Mouse (Mus musculus) cortical plate, adult 2 months (tissue): Measurements from ENCODE around the gene Gm7029. TPM values are rescaled to one million over a fixed set of nuclear protein-coding genes. Genes with fewer than 3 reads are reported as not detected.
"Not testable (repeated sequence)": the region's sequence is repeated elsewhere in the genome, so short reads cannot be mapped to it uniquely, and the experiment has no call there.

Experiments
- H3K27ac ChIP-seq: fragments of 200-500 bp; 2 replicates; pipeline ENCODE4 v1.5.1; 2012; ENCODE audit warnings: low read length, control low read depth, inconsistent platforms; ENCODE audit not compliant: insufficient read depth
- H3K4me1 ChIP-seq: fragments of 200-500 bp; 2 replicates; pipeline ENCODE4 v1.6.1; 2011; ENCODE audit warnings: low read length; ENCODE audit not compliant: control insufficient read depth, insufficient read depth
- H3K4me3 ChIP-seq: fragments of 200-500 bp; 2 replicates; pipeline ENCODE4 v1.5.1; 2011; ENCODE audit warnings: mild to moderate bottlenecking, low read length, control low read depth; ENCODE audit not compliant: insufficient read depth
- CTCF ChIP-seq: fragments of 200-500 bp; IDR thresholded peaks from 2 replicates; pipeline ENCODE4 v1.5.1; 2011; ENCODE audit warnings: mild to moderate bottlenecking, control low read depth, low read length; ENCODE audit not compliant: insufficient read depth; ENCODE audit errors: extremely low read depth
- POLR2A ChIP-seq: fragments of 200-500 bp; IDR thresholded peaks from 2 replicates; pipeline ENCODE4 v1.6.1; 2011; ENCODE audit warnings: mild to moderate bottlenecking, low read length, control low read depth; ENCODE audit not compliant: insufficient read depth; ENCODE audit errors: extremely low read depth
- polyA plus RNA-seq: library from polyadenylated mRNA; depleted of rRNA; stranded (reverse); fragments of >200 nt; gene quantifications from 2 replicates; pipeline ENCODE4 v1.2.3, GENCODE M21; 2012

The Gm7029 gene
- polyA plus RNA-seq, 1 experiment, result not detected

DNA sequence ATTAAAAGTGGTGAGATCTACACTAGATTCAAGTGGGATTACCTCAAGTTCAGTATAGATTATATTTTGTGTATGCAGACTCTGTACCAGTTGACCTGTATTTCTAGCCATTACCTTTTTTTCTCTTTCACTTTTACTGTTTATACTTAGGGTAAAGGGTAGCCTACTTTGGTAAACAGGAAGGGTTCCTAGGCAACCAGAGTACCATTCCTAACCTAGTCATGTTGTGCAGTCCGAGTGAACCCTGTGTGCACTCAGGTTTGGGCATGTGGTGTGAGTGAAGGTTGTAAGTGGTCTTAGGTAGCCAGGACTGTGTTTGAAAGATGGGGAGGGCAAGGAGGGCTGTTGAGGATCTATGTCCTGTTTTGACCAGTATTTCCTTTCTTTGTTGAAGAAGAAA is 22.3 kb upstream of the Gm7029 start:
- no peak overlapping the region for H3K27ac ChIP-seq
- TF ChIP-seq POLR2A, result no peak
- no peak for TF ChIP-seq CTCF
- no peak overlapping the region for H3K4me3 ChIP-seq
- no peaks in the 10 kb centered on the region for H3K4me1 ChIP-seq

DNA sequence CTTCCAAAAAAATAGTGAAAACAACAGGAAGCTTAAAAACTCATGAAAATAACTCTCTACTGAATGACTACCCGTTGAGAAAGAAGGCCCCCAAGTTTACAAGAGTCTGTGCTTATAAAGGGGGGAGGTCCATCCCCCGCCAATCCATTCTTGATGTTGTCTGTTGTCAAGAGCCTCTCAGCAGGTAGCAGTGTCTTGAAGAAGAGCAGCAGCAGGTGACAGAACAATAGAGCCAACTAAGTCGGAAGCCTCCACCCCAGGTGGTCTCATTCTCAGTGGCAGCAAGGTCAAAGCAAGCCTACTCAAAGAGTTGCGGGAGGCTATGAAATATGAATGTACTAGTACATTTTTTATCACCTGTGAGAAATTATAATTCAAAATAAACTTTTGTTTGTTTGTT is 15.8 kb upstream of the Gm7029 start:
- no peak overlapping the region for H3K4me3 ChIP-seq
- no peaks in the 10 kb centered on the region for H3K4me1 ChIP-seq
- H3K27ac ChIP-seq, result no peak overlapping the region
- TF ChIP-seq POLR2A, result no peak
- TF ChIP-seq CTCF, result no peak

DNA sequence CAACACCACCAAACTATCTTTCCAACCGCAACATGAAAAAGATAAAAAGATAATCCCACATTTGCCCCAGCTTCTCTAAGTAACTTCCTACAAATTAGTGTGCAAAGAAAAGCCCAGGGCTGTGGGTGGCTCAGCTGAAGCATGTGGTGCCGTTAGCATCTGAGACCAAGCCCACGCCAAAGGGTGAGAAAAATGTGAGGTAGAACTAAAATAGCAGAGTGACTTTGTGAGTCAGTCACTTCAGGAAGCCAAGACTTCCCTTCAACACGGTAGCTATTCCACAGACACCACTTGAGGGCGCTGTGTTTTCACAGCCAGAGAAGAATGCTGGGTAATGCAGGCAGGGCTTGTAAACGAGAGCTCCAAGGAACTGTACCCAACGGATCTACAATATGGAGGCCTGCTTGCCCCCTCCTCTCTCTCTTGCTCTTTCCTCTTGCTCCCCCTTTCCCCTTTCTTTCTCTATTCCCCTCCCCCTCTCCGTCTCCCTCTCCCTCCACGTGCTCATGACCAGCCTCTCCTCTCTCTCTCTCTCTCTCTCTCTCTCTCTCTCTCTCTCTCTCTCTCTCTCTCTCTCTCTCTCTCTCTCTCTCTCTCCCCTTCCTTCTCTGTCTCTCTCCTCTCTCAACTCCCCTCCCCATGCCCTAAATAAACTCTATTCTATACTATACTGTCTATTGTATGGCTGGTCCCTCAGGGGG is 8.2 kb upstream of the Gm7029 start:
- H3K4me3 ChIP-seq, result no peak overlapping the region
- TF ChIP-seq POLR2A, result no peak
- TF ChIP-seq CTCF, result peak; percentile 72
- H3K27ac ChIP-seq, result no peak overlapping the region
- peaks cover 3% of the 10 kb centered on the region; the same call in 1 of the 2 replicates for H3K4me1 ChIP-seq

DNA sequence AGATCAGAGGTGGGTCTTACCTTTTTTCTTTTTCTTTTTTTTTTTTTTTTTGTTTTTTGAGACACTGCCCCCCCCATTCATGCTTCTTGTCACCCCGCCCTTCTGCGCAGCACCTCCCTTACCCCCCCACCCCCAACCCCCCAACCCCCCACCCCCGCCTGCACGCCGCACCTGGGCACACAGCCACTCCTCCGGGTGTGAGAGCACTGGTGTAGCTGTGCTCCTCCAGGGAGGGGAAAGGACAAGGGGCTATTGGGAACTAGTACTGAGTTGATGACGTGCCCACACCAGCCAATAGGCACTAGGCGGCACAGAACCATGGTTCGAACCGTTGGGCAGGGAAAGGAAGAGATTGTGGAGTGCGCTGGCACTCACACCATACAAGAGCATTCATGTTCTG is 774 bp downstream of the Gm7029 start:
- Histone ChIP-seq H3K27ac (no peak overlapping the region), H3K4me3 (no peak overlapping the region), H3K4me1 (no peaks in the 10 kb centered on the region)
- no peak for TF ChIP-seq CTCF

DNA sequence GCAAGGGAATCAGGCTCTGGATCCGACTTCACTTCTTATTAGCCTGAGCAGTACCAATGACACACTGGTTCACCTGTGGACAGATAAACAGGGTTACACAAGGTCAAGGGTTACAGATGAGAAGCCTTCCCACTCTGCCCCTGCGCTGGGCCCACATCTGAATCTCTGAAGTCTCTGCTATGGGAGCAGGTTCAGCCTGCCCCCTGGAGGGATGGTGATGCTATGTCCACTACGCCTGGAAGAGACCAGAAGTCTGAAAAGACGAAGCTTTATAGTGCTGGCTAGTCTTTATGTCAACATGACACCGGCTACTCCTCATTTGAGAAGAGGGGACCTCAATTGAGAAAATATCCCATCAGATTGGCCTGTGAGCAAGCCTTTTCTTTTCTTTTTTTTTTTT is 2.2 kb downstream of the Gm7029 start:
- H3K4me1 ChIP-seq, H3K4me3 ChIP-seq, H3K27ac ChIP-seq: not testable (repeated sequence)
- TF ChIP-seq CTCF, result 0 out of 2 replicates have a peak, but pooled peaks have one; percentile 14

DNA sequence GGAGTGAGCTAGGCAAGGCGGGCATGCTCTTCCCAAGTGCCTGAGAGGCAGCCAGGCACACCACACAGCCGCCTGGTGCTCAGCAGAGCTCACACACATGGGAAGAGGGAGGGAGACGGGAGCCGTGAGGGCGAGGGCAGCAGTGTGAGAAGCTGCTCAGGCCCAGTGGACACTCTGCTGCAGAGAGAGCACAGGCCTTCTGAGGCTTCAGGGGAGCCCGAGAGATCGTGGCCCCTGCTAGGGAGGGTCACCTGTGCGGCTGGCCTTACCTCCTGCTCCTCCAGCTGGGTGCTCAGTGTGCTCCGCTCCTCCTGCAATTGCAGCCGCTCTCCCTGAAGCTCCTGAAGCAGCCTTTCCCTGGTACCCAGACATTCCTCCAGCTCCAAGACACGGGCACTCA is 10.7 kb downstream of the Gm7029 start:
- not testable (repeated sequence) for H3K4me3 ChIP-seq, H3K4me1 ChIP-seq, H3K27ac ChIP-seq

DNA sequence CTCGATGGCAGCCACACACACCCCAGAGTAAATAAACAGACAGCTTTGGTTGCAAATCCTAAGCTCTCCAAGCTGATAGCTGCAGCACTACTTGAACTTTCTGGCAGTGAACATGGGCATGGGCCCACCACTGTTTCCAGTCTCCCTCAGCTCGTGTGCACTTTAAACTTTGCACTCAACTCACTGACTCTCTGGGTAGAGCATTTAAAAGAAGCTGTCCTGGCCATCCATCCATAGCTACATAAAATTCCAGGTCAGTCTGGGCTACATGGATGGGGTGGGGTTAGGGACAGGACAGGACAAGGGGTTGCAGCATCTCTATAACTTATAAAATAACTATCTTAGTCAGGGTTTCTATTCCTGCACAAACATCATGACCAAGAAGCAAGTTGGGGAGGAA is 14.2 kb downstream of the Gm7029 start:
- not testable (repeated sequence) for H3K27ac ChIP-seq, H3K4me1 ChIP-seq, H3K4me3 ChIP-seq

DNA sequence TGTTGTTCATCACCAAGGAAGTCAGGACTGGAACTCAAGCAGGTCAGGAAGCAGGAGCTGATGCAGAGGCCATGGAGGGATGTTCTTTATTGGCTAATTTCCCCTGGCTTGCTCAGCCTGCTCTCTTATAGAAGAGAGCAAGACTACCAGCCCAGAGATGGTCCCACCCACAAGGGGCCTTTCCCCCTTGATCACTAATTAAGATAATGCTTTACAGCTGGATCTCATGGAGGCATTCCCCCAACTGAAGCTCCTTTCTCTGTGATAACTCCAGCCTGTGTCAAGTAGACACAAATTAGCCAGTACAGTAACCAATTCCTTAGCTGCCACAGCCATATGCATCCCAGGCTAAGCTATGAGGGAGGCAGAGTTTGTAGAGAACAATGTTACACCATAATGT is 14.6 kb downstream of the Gm7029 start:
- H3K4me1 ChIP-seq, H3K4me3 ChIP-seq, H3K27ac ChIP-seq: not testable (repeated sequence)

DNA sequence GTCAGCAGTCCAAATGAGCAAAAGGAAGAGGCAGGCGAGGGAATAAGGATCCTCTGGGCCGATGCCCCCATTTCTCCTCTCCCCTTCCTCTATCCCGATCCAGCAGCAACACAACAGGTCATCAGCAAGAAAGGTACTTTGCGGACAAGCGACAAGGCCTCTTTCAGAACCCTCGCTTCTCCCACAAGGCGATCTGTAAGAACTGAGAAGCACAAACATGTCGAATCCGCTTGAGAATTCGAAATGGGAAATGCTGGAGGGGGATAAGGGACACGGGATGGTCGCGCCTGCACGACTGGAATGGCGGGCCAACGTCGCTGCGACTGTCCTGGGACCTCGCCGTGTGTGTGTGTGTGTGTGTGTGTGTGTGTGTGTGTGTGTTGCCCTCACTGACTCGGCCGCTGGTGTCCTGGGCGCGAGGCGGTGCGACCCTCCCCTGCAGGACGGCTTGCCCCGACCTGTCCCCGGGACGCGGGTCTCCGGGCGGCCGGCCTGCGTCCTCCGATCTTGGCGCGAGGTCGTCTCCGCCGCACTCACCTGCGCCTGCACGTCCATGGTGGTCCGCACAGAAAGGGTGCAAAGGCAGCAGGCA is 16.4 kb downstream of the Gm7029 start:
- H3K4me1 ChIP-seq, H3K27ac ChIP-seq: not testable (repeated sequence)
- H3K4me3 ChIP-seq, result peak overlapping the region; percentile 41

DNA sequence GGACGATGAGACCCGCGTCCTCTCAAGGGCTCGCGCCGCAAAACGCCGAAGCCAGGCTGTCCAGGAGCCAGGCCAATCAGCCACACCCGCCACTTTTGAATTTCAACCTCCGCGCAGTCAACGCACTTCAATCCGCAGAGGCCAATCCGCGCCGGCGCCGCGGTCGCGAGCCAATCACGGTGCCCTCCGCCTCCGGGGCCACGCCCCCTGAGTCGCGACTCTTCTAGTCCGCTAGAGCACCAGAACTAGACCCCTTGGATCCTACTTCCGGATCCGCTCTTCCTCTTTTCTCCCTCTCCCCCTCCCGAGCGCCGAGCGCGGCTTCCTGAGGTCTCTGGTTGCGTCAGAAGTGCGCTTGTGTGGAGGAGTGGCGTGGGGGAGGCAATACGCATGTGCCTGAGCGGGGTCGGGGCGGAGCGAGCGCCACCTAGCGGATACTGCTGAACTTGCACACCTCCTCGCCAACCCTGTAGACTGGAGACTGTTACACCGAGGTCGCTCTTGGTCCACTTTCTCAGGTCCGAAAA is 17.0 kb downstream of the Gm7029 start, which contains the start of gene Kifc1:
Kifc1 (minus strand) TSS at position 129 of the 527 bp plus-strand sequence.
- Histone ChIP-seq H3K4me3 (peak within 1 kb of the TSS; percentile 41), H3K4me1 (no peaks in the 10 kb centered on the region), H3K27ac (no peak within 1 kb of the TSS)
- TF ChIP-seq POLR2A (no peak), CTCF (peak; percentile 94)

DNA sequence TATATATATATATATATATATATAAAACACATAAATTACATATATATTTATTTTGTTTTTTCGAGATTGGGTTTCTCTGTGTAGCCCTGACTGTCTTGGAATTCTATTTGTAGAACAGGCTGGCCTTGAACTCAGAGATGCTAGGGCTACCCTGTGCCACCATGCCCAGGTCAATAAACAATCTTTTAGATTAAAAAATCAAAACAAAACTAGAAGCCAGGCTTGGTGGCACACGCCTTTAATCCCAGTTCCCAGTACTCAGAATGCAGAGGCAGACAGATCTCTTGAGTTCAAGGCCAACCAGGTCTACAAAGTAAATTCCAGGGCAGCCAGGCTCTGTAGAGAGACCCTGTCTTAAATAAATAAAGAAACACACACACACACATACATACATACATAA is 17.7 kb downstream of the Gm7029 start:
- H3K27ac ChIP-seq, result no peak overlapping the region
- H3K4me1 ChIP-seq, result no peaks in the 10 kb centered on the region
- H3K4me3 ChIP-seq, result no peak overlapping the region
- TF ChIP-seq POLR2A, result no peak
- no peak for TF ChIP-seq CTCF

DNA sequence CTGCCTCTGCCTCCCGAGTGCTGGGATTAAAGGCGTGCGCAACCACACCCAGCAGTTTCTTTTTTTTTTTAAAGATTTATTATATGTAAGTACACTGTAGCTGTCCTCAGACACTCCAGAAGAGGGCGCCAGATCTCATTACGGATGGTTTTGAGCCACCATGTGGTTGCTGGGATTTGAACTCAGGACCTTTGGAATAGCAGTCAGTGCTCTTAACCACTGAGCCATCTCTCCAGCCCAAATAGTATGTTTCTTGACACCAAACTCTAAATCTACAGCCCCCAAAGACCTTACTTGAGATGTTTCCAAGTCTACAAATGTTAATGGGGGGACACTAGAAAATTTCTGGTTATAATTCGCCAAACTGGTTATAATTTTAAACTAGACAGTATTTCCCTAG is 18.3 kb downstream of the Gm7029 start:
- not testable (repeated sequence) for H3K4me1 ChIP-seq, H3K27ac ChIP-seq, H3K4me3 ChIP-seq
